Mouse (Mus musculus) small intestine, adult 2 months (tissue): ENCODE data around the gene Prr14l.
"Not testable (repeated sequence)": the region's sequence is repeated elsewhere in the genome, so short reads cannot be mapped to it uniquely, and the experiment has no call there.

Experiments used
- CTCF ChIP-seq: fragments of 200-500 bp; IDR thresholded peaks from 2 replicates; pipeline ENCODE4 v1.5.1; 2012; ENCODE audit warnings: low read depth, mild to moderate bottlenecking, control low read depth, inconsistent platforms, low read length, moderate library complexity, mixed read lengths; ENCODE audit not compliant: insufficient replicate concordance, insufficient read length; ENCODE audit errors: extremely low read depth
- POLR2A ChIP-seq: fragments of 200-500 bp; IDR thresholded peaks from 2 replicates; pipeline ENCODE4 v1.6.1; 2012; ENCODE audit warnings: low read depth, mild to moderate bottlenecking, control low read depth, inconsistent platforms, low read length, moderate library complexity

GRCm38 (mm10) chr5:32828766-32829165 lies 25.3 kb downstream of the Prr14l start:
- TF ChIP-seq CTCF, POLR2A: not testable (repeated sequence)
